Mouse (Mus musculus) thymus, postnatal 25 days (tissue): ENCODE measurements around the gene Dgkd.
"Not testable (repeated sequence)": the region's sequence is repeated elsewhere in the genome, so short reads cannot be mapped to it uniquely, and the experiment has no call there.

ENCODE experiments used
- DNase-seq: peaks from one replicate; pipeline ENCODE4 v3.0.0; 2022

Dgkd gene

DNA sequence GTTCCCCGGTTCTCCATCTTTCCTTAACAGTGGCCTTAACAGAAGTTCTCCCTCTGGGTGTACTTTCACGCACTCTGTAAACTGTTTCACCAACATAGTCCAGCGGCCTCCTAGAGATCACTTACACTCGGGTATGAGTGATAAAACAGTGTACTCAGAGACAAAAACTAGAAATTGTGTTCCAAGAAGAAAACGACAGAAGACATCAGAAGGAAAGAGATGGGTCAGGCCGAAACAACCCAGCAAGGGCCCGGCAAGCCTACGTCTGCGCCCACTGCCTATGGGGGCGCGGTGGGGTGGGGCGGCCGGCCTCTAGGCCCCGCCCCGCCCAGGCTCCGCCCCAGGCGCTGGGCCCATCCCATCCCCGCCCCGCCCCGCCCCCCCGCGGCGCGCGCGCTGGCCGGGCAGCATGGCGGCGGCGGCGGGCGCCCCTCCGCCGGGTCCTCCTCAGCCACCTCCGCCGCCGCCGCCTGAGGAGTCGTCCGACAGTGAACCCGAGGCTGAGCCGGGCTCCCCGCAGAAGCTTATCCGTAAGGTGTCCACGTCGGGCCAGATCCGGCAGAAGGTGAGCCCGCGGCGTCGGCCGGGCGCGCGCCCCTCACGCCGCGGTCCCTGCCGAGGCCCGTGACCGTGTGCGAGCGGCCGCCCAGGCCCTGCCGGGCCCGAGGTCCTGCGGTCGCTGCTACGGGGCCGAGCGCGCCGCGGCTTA is at the start of gene Dgkd:
Dgkd (plus strand) TSS at position 396 of the 709 bp plus-strand sequence.
- peak; percentile 77 for DNase-seq

DNA sequence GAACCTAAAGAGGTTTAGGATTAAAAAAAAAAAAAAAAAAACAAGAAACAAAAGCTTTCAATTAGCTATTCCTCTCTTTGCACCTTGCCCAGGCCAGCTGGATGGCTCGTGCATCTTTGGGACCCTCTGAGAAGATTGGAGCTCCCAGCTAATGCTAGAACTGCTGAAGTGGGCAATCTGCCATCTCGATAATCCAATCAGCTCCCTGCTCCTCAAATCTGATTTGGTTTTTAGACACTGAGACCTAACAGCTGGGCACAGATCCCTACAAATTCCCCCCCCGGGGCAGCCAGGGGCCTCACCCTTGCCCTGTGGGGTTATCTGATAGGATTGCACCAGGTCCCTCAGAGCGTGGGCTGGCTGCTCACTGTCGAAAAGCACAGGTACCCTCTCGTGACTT is 49.5 kb upstream of the Dgkd start, which contains the start of gene Sag:
Sag (plus strand) TSS at position 105 of the 400 bp plus-strand sequence.
- DNase-seq: no peak

GRCm38 (mm10) chr1:87807751-87808150 is 45.3 kb upstream of the Dgkd start:
- DNase-seq: no peak

- DNase-seq: no peak
These were observed 41.7 kb upstream of the Dgkd start for GRCm38 (mm10) chr1:87811391-87811790.

GRCm38 (mm10) chr1:87812061-87812460 is 41.0 kb upstream of the Dgkd start:
- no peak for DNase-seq

DNA sequence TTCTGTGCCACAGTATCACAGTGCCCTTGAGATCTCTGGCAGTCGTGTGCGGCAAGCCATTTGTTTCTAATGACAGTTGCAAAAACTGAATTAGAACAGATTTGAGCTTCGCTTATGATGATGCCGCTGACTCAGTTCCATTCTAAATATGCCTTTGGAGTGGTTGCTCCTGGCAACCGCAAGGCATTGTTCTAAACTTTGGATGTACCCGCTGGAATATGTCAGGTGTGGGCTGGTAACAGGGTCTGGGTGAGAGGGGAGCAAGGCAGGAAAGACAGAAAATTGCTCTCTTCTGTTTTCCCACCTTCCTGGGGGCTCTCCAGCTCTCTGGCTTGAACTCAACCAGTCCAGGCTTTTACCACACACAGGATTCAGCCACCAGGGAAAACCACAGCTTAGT is 39.9 kb upstream of the Dgkd start:
- DNase-seq: no peak

DNA sequence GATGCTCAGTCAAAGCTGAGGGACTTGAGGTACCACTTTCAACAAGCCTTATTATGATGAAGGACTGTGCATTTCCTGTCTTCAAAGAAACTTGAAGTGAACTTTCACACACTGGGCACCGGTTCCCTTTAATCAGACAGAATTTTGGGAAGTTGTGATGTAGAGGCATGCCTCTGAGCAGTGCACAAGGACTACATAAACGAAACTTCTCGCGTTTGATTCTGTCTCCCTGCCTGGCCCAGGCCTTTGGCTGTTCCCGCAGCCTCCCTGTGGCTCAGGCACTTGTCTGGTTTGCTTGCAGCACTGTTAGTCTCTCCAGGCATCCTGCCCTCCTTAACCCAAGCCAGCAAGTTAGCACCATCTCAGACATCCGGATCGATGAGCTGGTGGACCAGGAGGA is 39.4 kb upstream of the Dgkd start:
- no peak for DNase-seq

GRCm38 (mm10) chr1:87824420-87824995 is 28.6 kb upstream of the Dgkd start:
- DNase-seq: no peak

GRCm38 (mm10) chr1:87825281-87825680 is 27.8 kb upstream of the Dgkd start:
- DNase-seq: no peak

DNA sequence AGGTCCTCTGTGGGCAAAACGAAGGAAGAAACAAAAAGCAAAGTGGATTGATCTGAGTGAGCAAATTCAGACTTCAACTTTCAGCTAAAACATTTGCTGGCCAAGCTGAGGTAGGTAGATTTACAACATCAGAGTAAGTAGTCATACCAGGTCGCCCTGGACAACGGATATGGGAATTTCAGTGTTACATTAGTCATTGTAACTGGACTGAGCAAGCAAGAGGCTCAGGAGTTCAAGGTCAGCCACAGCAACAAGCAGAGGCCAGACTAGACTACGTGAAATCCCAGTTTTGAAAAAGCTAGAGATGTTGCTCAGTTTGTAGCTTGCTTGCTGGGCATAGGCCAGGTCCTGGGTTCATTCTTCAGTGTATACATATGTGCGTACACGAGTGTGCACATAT is 27.1 kb upstream of the Dgkd start:
- no peak for DNase-seq

DNA sequence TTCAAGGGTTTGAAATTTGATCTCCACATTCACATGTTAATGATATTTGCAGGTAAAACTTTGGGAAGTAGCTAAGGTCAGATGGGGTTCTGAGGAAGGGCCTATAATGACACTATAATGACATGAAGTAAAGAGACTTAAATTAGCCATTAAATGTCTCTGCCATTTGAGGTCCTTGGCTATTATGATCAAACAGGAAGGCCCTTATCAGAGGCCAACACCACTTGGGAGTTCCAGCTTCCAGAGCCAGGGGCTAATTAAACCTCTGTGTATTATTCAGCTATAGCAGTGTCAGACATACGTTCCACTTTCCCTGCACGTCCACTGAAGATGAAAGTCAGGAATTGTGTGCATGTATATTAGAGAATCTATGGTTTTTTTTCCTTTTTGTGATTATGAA is 26.6 kb upstream of the Dgkd start:
- no peak for DNase-seq

GRCm38 (mm10) chr1:87827476-87827875 is 25.6 kb upstream of the Dgkd start:
- DNase-seq: not testable (repeated sequence)

GRCm38 (mm10) chr1:87828185-87828584 is 24.9 kb upstream of the Dgkd start:
- peak; percentile 83 for DNase-seq

- peak; percentile 35 for DNase-seq
These were observed 24.0 kb upstream of the Dgkd start for GRCm38 (mm10) chr1:87828926-87829580.

DNA sequence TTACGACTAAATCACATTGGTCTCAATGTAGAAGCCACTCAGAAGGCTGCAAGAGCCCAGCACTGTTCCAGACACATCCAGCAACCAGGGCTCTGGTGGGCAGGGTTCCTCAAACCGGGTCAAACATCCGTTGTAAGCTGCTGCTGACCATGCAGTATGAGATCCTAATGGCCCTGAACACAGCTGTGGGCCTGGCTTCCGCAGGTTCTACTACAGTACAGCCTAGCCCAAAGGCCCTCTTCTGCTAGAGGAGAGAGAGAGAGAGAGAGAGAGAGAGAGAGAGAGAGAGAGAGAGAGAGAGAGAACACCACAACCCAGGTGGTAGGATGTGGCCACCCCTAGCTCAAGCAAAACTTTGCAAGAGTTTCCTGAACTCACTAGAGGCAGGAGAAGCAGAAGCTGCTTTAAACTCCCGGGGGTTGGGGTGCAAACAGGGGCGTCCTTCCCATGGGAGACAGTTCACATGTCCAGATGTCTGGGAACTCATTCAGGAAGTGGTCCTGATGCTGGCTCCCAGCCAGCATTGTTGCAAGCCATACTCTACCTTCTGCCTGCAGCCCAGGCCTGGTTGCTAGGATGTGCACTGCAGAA is 23.4 kb upstream of the Dgkd start:
- peak; percentile 64 for DNase-seq

- no peak for DNase-seq
These were observed 16.6 kb upstream of the Dgkd start for GRCm38 (mm10) chr1:87836453-87836852.

DNA sequence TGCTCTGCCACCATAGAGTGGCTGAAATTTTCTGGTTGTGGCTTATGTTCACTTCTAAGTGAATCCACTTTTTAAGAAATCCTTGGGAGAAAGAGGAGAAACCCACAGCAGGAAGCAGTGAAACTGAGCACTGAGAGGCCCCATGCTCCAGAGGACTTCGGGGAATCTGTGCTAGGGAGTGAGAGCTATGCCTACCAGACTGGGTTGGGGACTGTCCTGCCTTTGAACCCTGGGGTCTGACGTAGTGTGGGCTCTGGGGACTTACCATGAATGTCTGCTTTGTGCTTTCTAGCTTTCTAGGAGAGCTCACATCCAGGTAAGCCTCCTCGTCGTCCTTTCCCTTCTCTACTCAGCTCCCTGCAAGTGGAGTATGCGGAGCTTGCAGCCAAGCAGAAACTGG is 16.1 kb upstream of the Dgkd start:
- no peak for DNase-seq

DNA sequence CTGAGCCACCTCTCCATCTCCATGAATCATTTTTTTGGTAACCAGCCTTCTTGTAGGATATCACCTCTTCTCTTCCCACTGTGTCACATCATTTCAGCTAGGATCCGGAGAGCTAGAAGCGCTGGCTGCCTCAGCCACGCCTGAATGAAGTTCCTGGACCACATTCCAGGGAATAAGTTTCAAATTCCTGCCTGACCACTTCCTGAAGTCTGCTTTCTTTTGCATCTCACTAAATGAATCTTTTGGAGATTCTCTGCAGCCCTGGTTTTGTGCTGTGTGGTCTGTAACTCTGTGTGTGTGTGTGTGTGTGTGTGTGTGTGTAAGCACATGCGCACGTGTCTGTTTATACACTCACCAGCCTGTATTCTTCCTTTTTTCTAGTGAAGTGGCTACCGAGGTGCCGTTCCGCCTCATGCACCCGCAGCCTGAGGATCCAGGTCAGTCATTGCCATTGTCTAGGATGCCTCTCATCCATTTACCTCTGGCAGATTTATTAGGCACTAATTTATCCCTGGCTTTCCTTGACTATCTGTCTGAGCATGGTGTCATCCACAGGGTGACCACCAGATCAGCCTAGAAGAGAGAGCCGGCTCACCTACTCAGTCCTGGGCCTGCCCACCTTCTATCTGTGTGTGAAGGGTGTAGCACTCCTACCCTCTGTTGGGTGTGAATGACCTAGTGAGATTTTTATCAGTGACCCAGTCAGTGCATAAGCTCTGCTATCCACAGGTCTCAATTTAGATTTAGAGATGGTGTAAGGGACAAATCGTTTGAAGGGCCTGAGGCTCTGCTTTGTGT is 12.5 kb upstream of the Dgkd start:
- no peak for DNase-seq

DNA sequence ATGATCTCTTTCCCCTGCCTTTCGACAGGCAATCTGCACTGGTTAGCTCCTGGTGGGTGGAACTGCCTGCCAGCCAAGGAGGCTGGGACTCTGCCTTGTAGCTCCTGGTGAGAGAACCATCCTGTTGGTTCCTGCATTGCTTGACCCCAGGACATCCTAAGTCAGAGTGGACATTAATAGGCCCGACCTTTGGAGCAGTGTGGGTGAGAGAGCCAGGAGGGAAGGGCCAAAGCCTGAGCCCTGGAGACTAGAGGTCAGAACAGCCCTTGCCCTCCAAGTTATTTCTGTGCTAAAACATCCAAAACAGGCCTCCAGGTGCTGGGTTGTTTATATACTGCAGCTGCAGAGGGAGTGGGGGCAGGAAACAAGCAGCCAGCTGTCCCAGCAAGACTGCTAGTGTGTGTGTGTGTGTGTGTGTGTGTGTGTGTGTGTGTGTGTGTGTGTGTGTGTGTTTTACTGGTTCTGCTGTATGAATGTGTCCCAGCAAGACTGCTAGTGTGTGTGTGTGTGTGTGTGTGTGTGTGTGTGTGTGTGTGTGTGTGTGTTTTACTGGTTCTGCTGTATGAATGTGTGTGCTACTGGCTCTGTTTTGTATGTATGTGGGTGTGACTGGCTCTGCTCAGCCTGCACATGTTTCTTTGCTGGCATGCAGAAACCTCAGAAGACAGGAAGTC is 6.1 kb upstream of the Dgkd start:
- DNase-seq: peak; percentile 87

- DNase-seq: no peak
These were observed 5.5 kb upstream of the Dgkd start for GRCm38 (mm10) chr1:87847475-87848168.

GRCm38 (mm10) chr1:87848237-87848996 is 4.7 kb upstream of the Dgkd start:
- peak; percentile 51 for DNase-seq
